Mouse (Mus musculus): ENCODE results near the gene Fto. TPM values are rescaled to one million over a fixed set of nuclear protein-coding genes. Genes with fewer than 3 reads are reported as not detected.

Fto gene
- total and polyA plus RNA-seq, 2 experiments from 2014 or later = 86.8 to 122 TPM

- no peak overlapping the region for H3K4me2 ChIP-seq (ENCODE audit: low read depth)
- ATAC-seq = peak; percentile 68
- H3K36me3 ChIP-seq (ENCODE audit: insufficient read depth) = no peaks in the 10 kb centered on the region
- H3K27me3 ChIP-seq (ENCODE audit: insufficient read depth, low read length) = no peaks in the 10 kb centered on the region
- no peak for TF ChIP-seq CTCF (IDR thresholded peaks at IDR 0.05; ENCODE audit: low read depth)
- no peak overlapping the region for H3K9ac ChIP-seq
- H3K4me3 ChIP-seq (ENCODE audit: low read depth, low read length) = no peak overlapping the region
- peak; percentile 50 for DNase-seq
- H3K27ac ChIP-seq (ENCODE audit: low read depth, low read length) = no peak overlapping the region
- 62% methylated on average over 3 of the region's 3 CpGs for WGBS
- peaks cover 11% of the 10 kb centered on the region; the same call in 1 of the 2 replicates for H3K4me1 ChIP-seq (ENCODE audit: insufficient read depth)
- H3K9me3 ChIP-seq (ENCODE audit: low read length) = no peaks in the 10 kb centered on the region
Observed at GRCm38 (mm10) chr8:91563326-91563725, 250.0 kb downstream of the Fto start.

- peak; percentile 47; the same call in 1 of the 2 replicates for ATAC-seq
- Histone ChIP-seq H3K9me3 (ENCODE audit: low read length) (no peaks in the 10 kb centered on the region), H3K9ac (no peak overlapping the region), H3K36me3 (ENCODE audit: insufficient read depth) (no peaks in the 10 kb centered on the region), H3K4me3 (ENCODE audit: low read depth, low read length) (no peak overlapping the region), H3K4me1 (ENCODE audit: insufficient read depth) (peaks cover 10% of the 10 kb centered on the region; the same call in 1 of the 2 replicates), H3K4me2 (ENCODE audit: low read depth) (no peak overlapping the region), H3K27ac (ENCODE audit: low read depth, low read length) (no peak overlapping the region), H3K27me3 (ENCODE audit: insufficient read depth, low read length) (no peaks in the 10 kb centered on the region)
- DNase-seq = no peak
- TF ChIP-seq CTCF (IDR thresholded peaks at IDR 0.05; ENCODE audit: low read depth) = no peak
- WGBS = 28% methylated on average over 12 of the region's 12 CpGs
Observed at GRCm38 (mm10) chr8:91565869-91566502, 252.7 kb downstream of the Fto start.

- no peak overlapping the region for H3K4me3 ChIP-seq (ENCODE audit: low read depth, low read length)
- ATAC-seq (0 out of 2 replicates have a peak, but pooled peaks have one; percentile 8), DNase-seq (no peak)
- no peak for TF ChIP-seq CTCF (IDR thresholded peaks at IDR 0.05; ENCODE audit: low read depth)
- H3K9ac ChIP-seq = no peak overlapping the region
- H3K27me3 ChIP-seq (ENCODE audit: insufficient read depth, low read length) = no peaks in the 10 kb centered on the region
- no peak overlapping the region for H3K27ac ChIP-seq (ENCODE audit: low read depth, low read length)
- H3K9me3 ChIP-seq (ENCODE audit: low read length) = no peaks in the 10 kb centered on the region
- H3K36me3 ChIP-seq (ENCODE audit: insufficient read depth) = no peaks in the 10 kb centered on the region
- peaks cover 10% of the 10 kb centered on the region; the same call in 1 of the 2 replicates for H3K4me1 ChIP-seq (ENCODE audit: insufficient read depth)
- 21% methylated on average over 2 of the region's 2 CpGs for WGBS
- no peak overlapping the region for H3K4me2 ChIP-seq (ENCODE audit: low read depth)
Observed at GRCm38 (mm10) chr8:91566503-91566869, 253.2 kb downstream of the Fto start.

GRCm38 (mm10) chr8:91569874-91570273 lies 256.5 kb downstream of the Fto start:
- Histone ChIP-seq H3K9ac (no peak overlapping the region), H3K36me3 (ENCODE audit: insufficient read depth) (no peaks in the 10 kb centered on the region), H3K27me3 (ENCODE audit: insufficient read depth, low read length) (no peaks in the 10 kb centered on the region), H3K27ac (ENCODE audit: low read depth, low read length) (no peak overlapping the region), H3K9me3 (ENCODE audit: low read length) (no peaks in the 10 kb centered on the region), H3K4me1 (ENCODE audit: insufficient read depth) (peaks cover 14% of the 10 kb centered on the region; the same call in 1 of the 2 replicates), H3K4me3 (ENCODE audit: low read depth, low read length) (no peak overlapping the region), H3K4me2 (ENCODE audit: low read depth) (no peak overlapping the region)
- DNase-seq (no peak), ATAC-seq (no peak)
- no peak for TF ChIP-seq CTCF (IDR thresholded peaks at IDR 0.05; ENCODE audit: low read depth)
- 37% methylated on average over 11 of the region's 11 CpGs for WGBS

GRCm38 (mm10) chr8:91570809-91571208 lies 257.5 kb downstream of the Fto start:
- Histone ChIP-seq H3K9ac (no peak overlapping the region), H3K4me2 (ENCODE audit: low read depth) (no peak overlapping the region), H3K4me1 (ENCODE audit: insufficient read depth) (peaks cover 14% of the 10 kb centered on the region; the same call in 1 of the 2 replicates), H3K9me3 (ENCODE audit: low read length) (no peaks in the 10 kb centered on the region), H3K27ac (ENCODE audit: low read depth, low read length) (no peak overlapping the region), H3K36me3 (ENCODE audit: insufficient read depth) (no peaks in the 10 kb centered on the region), H3K27me3 (ENCODE audit: insufficient read depth, low read length) (no peaks in the 10 kb centered on the region), H3K4me3 (ENCODE audit: low read depth, low read length) (no peak overlapping the region)
- ATAC-seq (no peak), DNase-seq (no peak)
- 59% methylated on average over 7 of the region's 7 CpGs for WGBS
- no peak for TF ChIP-seq CTCF (IDR thresholded peaks at IDR 0.05; ENCODE audit: low read depth)

- ATAC-seq (no peak), DNase-seq (no peak)
- no peak for TF ChIP-seq CTCF (IDR thresholded peaks at IDR 0.05; ENCODE audit: low read depth)
- Histone ChIP-seq H3K4me1 (ENCODE audit: insufficient read depth) (0 out of 2 replicates have a peak, but pooled peaks cover 8% of the 10 kb centered on the region), H3K9me3 (ENCODE audit: low read length) (no peaks in the 10 kb centered on the region), H3K9ac (no peak overlapping the region), H3K36me3 (ENCODE audit: insufficient read depth) (no peaks in the 10 kb centered on the region), H3K27me3 (ENCODE audit: insufficient read depth, low read length) (no peaks in the 10 kb centered on the region), H3K27ac (ENCODE audit: low read depth, low read length) (no peak overlapping the region), H3K4me2 (ENCODE audit: low read depth) (no peak overlapping the region), H3K4me3 (ENCODE audit: low read depth, low read length) (no peak overlapping the region)
- 38% methylated on average over 4 of the region's 4 CpGs for WGBS
Observed at GRCm38 (mm10) chr8:91571978-91572377, 258.7 kb downstream of the Fto start.

GRCm38 (mm10) chr8:91572630-91573029 lies 259.3 kb downstream of the Fto start:
- Histone ChIP-seq H3K27ac (ENCODE audit: low read depth, low read length) (no peak overlapping the region), H3K36me3 (ENCODE audit: insufficient read depth) (no peaks in the 10 kb centered on the region), H3K4me1 (ENCODE audit: insufficient read depth) (0 out of 2 replicates have a peak, but pooled peaks cover 8% of the 10 kb centered on the region), H3K9me3 (ENCODE audit: low read length) (no peaks in the 10 kb centered on the region), H3K27me3 (ENCODE audit: insufficient read depth, low read length) (no peaks in the 10 kb centered on the region), H3K9ac (no peak overlapping the region), H3K4me3 (ENCODE audit: low read depth, low read length) (no peak overlapping the region), H3K4me2 (ENCODE audit: low read depth) (no peak overlapping the region)
- WGBS = 20% methylated on average over 4 of the region's 4 CpGs
- DNase-seq (no peak), ATAC-seq (no peak)
- TF ChIP-seq CTCF (IDR thresholded peaks at IDR 0.05; ENCODE audit: low read depth) = no peak
